Mouse (Mus musculus) cerebellum, adult 9-10 months (tissue): ENCODE data around the gene Arhgap31.

Source experiments
- DNase-seq: peaks from one replicate; pipeline ENCODE4 v3.0.0; 2022

Arhgap31 gene

DNA sequence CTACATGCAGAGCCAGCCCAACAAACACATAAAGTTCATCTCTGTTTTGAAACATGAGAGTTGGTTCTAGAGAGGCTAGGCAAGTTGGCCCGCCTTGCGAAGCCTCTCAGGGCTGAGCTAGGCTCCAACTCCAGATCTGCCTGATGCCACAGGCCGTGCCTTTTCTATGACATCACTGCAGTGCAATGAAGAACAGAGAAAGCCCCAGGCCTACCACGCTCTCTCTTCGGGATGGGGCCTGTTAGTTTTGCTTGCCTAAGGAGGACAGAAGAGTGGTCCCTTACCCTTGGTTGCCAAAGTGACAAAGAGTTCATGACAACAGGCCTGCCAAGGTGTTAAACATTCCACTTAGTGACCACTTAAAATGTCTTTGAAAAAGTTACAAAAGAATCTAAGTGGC is 64.9 kb downstream of the Arhgap31 start:
- DNase-seq, result no peak

GRCm38 (mm10) chr16:38644455-38644854 is 68.6 kb downstream of the Arhgap31 start:
- no peak for DNase-seq

GRCm38 (mm10) chr16:38637085-38637484 is 76.0 kb downstream of the Arhgap31 start:
- DNase-seq, result no peak

DNA sequence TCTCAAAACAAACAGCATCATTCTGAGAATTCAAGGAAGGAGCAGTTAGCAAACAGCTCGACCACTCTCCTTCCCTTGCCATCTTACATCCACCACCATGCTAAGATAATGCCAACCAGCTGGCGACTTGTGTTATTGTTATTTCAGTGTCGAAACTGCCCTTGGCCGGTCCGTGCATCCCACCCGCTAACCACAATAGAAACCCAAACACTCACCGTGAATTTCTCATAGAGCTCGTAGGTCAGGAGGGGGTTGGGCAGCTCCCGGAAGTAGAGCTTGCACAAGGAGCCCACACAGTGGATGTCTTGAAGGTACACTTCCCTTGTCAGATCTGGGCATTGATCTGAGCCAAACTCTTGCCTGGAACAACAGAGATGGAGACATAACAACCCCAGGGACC is 76.4 kb downstream of the Arhgap31 start:
- no peak for DNase-seq

DNA sequence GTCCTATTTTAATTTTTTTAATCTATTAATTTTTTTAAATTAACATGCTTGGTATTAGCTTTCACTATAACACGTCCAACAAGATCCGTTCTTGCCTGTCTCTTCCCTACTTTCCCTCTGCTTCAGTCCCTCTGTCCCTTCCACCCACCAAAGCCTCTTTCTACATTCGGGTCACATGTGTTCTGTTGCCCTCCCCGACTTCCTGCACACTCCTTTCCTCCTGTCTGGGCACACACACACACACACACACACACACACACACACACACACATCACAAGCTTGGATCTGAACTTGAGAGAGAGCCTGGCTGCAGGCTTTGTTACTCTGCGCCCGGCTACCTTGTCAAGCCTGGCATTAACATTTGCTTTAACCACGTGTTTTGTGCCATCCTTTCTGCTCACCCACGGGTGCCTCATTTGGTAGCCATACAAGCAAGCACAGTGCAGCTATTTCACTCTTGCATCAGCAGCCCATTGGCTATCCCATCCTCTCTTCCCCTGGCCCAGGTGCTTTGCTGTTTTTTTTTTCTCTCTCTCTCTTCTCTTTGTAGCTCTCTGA is 77.2 kb downstream of the Arhgap31 start:
- no peak for DNase-seq

DNA sequence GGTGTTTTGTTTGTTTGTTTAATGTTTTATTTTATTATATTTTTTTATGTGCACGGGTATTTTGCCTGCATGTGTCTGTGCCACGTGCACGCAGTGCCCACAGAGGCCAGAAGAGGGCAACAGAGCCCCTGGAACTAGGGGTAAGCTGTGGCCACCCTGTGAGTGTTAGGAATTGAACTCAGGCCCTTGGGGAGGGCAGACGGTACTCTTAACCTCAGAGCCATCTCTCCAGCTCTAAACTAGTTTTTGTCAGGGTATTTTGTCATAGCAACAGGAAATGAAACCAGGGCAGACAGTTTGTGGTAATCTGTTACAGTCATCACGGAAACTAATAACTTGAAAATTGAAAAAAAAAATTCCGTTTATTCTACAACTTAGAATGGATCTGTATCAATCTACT is 80.9 kb downstream of the Arhgap31 start:
- DNase-seq, result no peak

DNA sequence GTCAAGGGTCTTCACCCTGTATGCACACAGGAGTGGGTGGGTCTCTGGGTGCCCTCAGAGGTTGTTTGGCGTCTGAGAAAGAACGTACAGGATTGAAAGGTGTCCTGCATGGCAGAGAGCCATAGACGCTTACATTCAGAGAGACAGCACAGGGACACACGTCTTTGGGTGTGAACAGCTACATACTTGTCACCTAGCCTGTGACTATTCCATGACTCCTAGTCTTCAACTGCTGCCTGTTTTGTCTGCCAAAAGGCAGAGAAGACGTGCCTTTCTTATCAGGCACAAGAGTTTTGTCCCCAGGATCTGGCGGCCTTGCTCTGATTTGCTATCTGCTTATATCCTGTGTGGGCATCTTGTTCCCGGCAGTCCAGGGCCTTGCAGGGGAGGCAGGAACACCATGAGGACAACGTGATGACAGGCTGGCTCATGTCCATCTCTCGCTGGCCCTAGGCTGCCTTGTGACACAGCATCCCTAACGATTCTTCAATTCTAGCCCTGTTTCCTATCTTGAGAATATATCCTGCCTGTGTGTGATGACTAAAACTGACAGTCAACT is 87.2 kb downstream of the Arhgap31 start:
- DNase-seq, result no peak

DNA sequence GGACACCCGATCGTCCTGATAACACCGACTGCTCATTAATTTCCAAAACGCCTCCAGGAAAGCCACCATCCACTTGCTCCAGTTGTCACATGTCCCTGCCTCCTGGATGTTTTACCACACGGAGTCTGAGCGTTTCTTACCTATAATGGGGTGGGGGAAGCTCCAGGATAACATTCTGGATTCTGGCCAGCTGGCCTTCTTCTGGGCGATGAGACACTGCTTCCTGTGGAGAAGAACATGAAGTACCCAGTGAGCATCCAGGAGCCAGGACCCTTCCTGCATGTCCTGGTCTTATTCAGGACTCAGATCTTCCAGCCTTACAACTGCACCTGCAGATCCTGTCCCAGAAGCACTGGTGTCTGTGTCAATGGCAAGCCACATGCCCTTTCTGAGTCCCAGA is 87.7 kb downstream of the Arhgap31 start:
- no peak for DNase-seq

- no peak for DNase-seq
These were observed 88.8 kb downstream of the Arhgap31 start for GRCm38 (mm10) chr16:38624303-38624702.

- DNase-seq, result no peak
These were observed 90.8 kb downstream of the Arhgap31 start for GRCm38 (mm10) chr16:38622283-38622682.

DNA sequence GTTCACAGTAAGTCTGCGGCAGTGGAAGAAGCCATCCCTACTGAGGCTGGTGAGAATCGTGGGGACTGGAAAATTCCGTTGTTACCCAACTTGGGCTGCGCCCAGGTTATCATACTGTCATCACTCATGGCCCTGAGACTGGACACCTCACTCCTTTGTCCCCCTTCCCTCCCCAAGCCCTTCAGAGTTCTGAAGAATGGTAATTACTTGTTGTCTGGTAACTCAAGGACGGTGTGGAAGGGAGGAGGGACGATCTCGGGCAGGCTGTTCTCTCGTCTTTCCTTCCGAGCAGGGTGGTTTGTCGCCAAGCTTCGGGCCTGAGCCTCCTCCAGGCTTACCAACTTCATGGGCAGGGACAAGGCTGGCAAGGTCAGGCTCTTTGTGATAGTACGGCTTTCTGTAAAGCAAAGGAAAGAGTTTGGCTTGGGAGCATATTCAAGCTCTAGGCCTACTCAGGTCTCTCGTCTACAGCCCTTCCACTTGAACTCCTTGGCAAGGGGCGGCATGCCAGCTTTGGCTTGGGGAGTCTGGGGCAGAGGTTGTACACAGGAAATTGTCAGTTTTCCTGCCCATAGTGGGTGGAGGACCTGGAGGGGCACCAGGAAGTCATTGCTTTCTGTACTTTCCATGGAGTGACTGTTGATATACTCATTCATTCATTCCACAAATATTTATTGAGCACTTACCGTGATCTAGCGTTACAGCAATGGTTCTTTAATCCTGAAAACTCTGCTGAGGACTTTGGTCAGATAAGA is 92.2 kb downstream of the Arhgap31 start:
- no peak for DNase-seq

GRCm38 (mm10) chr16:38619054-38619453 is 94.0 kb downstream of the Arhgap31 start:
- DNase-seq, result peak; percentile 50

DNA sequence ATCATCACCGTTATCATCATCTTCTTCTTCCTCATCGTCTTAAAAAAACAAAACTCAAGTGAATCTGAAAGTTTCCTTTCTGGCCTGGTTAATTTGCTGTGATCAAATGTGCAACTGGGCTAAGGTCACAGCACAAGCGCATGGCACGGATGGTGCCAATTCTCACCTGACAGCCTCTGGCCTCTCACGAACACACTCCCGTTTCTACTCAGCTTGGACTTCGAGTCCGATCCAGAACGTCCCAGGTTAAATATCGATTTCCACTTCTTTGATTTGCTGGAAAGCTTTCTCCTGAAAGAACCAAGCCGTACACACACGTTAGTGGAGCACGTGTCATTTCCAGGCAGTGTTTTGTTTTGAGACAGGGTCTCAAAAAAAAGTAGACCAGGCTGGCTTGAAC is 95.1 kb downstream of the Arhgap31 start:
- DNase-seq, result no peak

DNA sequence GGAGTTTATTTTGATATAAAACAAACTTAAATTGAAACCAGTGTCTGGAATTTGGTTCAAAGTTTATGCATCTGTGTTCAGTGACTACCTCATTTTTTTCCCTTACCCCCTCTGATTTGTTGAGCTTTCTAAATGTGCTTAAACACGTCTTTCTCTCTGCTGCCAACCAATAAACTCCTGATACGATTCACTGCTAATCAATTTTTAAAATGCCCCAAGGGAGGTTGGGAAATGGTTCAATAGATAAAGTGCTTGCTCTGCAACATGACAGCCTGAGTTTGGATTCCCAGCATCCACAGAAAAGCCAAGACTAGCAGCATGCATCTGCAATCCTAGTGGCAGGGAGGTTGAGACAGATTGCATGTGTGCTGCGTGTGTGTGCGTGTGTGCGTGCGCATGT is 99.4 kb downstream of the Arhgap31 start:
- no peak for DNase-seq

- no peak for DNase-seq
These were observed 100.4 kb downstream of the Arhgap31 start for GRCm38 (mm10) chr16:38612646-38613045.

- no peak for DNase-seq
These were observed 104.0 kb downstream of the Arhgap31 start for GRCm38 (mm10) chr16:38609092-38609491.

DNA sequence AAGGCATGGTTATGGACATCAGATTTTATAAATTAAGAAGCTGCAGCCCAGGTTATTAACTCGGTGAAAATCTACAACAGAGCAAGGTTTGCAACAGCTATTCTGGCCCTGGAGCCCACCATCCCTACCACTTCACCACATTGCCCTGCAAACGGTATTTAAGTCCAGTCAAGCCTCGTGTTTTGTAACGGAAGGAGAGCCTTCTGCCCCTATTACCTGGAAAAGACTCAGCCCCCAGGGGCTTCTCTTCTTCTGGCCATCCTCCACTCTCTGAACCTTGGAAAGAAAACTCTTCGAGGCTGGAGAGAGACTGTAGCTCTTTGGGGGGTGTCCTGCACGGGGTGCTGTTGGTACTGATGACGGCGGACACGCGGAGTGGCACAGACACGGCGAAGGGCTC is 104.4 kb downstream of the Arhgap31 start:
- DNase-seq, result no peak

DNA sequence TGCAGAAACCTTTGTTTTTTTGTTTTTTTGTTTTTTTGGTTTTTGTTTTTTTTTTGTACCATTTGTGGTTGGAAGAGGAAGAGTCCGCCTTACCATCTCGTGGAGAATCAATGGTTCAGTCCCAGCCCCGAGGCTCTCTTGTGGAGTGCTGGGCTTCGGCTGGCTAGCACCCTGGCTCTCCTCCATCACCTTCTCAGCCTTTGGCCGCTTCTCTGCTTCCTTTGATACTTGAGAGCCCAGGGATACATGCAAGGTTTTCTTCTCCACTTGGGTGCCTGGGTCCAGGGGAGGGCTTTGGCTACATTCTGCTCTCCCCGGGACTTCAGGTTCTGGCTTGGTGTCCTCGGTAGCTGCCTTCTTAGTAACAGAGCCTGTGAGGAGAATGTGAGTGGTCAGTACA is 106.6 kb downstream of the Arhgap31 start:
- no peak for DNase-seq

DNA sequence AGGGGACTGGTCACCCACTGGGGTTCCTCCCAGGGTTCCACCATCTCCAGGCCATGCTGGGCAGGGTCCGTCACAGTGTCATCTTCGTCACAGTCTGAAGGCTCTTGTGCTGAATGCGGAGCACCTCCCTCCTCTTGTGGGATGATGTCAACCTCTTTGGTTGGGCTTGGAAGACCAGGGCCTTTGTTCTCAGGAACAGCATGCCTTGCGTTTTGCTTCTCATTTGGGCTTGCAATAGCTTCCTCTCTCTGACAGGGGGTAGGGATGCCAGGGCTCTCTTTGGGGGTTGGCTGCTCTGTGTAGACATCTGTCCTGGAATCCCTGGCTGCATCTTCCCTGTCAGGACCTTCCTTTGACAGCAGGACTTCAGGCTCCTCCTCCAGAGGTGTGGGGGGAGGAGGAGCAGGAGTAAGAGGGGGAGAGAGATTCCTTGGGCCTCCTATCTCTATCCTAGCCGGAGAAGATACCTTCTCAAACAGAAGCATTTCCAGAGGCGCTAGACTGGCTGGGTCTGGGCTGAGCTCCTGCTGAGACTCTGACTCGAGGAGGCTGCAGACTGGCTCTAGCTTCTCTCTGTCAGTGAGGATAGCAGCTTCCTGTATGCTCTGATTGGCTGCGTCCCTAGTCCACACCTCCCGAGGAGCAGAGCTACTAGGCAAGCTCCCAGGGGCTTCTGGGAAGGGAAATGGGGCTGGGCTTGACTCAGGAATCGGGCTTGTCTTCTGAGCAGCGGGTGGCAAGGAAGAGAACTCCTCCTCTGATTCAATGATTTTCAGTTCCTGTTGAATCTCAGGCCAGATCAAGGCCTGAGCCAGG is 109.9 kb downstream of the Arhgap31 start:
- peak; percentile 13 for DNase-seq

GRCm38 (mm10) chr16:38598986-38599680 is 113.9 kb downstream of the Arhgap31 start:
- no peak for DNase-seq

- no peak for DNase-seq
These were observed 116.4 kb downstream of the Arhgap31 start for GRCm38 (mm10) chr16:38596651-38597050.

DNA sequence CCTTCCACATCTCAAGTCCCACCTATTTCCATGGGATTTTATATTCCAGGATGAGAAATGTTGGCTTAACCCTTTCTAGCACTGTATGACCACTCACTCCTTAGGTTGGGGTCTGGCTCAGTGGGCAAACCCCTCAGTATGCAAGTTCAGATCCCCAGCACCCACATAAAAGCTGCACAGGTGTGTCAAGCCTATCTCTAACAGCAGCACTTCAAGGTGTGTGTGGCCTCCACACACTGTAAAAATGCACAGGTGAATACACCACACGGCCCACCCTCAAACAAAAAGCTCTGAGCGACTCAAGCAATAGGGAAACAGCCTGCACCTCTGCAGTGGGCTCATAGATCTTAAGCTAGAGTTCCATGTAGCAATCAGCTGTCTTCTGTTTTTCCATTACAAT is 117.0 kb downstream of the Arhgap31 start:
- DNase-seq, result no peak

- no peak for DNase-seq
These were observed 118.6 kb downstream of the Arhgap31 start for GRCm38 (mm10) chr16:38594435-38594834.
